Mouse (Mus musculus) left cerebral cortex, postnatal 10 days (tissue): Measurements from ENCODE around the gene Ina. TPM values are rescaled to one million over a fixed set of nuclear protein-coding genes. Genes with fewer than 3 reads are reported as not detected.
"Not testable (repeated sequence)": the region's sequence is repeated elsewhere in the genome, so short reads cannot be mapped to it uniquely, and the experiment has no call there.

Experiments
- DNase-seq, 2 experiments: peaks; one replicate each; pipeline ENCODE4 v3.0.0; 2021 to 2022; ENCODE audit warnings: low spot score in 2 of 2, mixed read lengths in 1 of 2; ENCODE audit errors: extremely low spot score in 1 of 2
- intact Hi-C: fragments of 180-260 bp; cut with DNase I; formaldehyde crosslinking; loops from one replicate; pipeline ENCODE4 v1.15.1; 2025
- total RNA-seq, 2 experiments: library from RNA; stranded (reverse); gene quantifications; 2 replicates each; pipeline ENCODE4 v1.2.3; 2021

Ina gene
- total RNA-seq, 2 experiments from 2014 or later: 180 to 190 TPM

GRCm38 (mm10) chr19:46983352-46983965 lies 31.0 kb upstream of the Ina start:
- DNase-seq: no peak
- intact Hi-C loops: no loop called here

- no peak for DNase-seq
- intact Hi-C loops: no loop called here
Observed at GRCm38 (mm10) chr19:46983966-46984380, 30.5 kb upstream of the Ina start.

- DNase-seq: no peak
- intact Hi-C loops: no loop called here
Observed at GRCm38 (mm10) chr19:46984726-46985622, 29.5 kb upstream of the Ina start.

GRCm38 (mm10) chr19:46987646-46988045 lies 26.9 kb upstream of the Ina start:
- DNase-seq: no peak
- intact Hi-C loops: no loop called here

GRCm38 (mm10) chr19:46988231-46989087 lies 26.0 kb upstream of the Ina start:
- intact Hi-C loops: no loop called here
- DNase-seq: no peak

GRCm38 (mm10) chr19:46989479-46990152 lies 24.9 kb upstream of the Ina start:
- intact Hi-C loops: loop anchor here (2.0 kb wide), 1 partner anchor 113 kb away; no protein-coding TSS in a partner anchor
- no peak for DNase-seq

- intact Hi-C loops: loop anchor here (2.0 kb wide), 1 partner anchor 113 kb away; no protein-coding TSS in a partner anchor
- no peak for DNase-seq
Observed at GRCm38 (mm10) chr19:46990153-46990518, 24.4 kb upstream of the Ina start.

GRCm38 (mm10) chr19:46990625-46991024 lies 23.9 kb upstream of the Ina start:
- not testable (repeated sequence) for DNase-seq
- intact Hi-C loops: loop anchor here (2.0 kb wide), 1 partner anchor 114 kb away; no protein-coding TSS in a partner anchor

GRCm38 (mm10) chr19:46991145-46991544 lies 23.4 kb upstream of the Ina start:
- intact Hi-C loops: loop anchor here (2.0 kb wide), 1 partner anchor 114 kb away; no protein-coding TSS in a partner anchor
- DNase-seq: peak; percentile 77 to 79

GRCm38 (mm10) chr19:46992329-46992728 lies 22.2 kb upstream of the Ina start:
- intact Hi-C loops, DNase-seq: not testable (repeated sequence)

GRCm38 (mm10) chr19:46996095-46996494 lies 18.4 kb upstream of the Ina start:
- intact Hi-C loops: loop anchor here (5.0 kb wide), 1 partner anchor 234 kb away; the partner anchor contains the start of gene Cnnm2
- no peak for DNase-seq

- no peak for DNase-seq
- intact Hi-C loops: loop anchor here (5.0 kb wide), 1 partner anchor 236 kb away; the partner anchor contains the start of gene Cnnm2
Observed at GRCm38 (mm10) chr19:46998168-46998870, 16.2 kb upstream of the Ina start.

- intact Hi-C loops: loop anchor here (5.0 kb wide), 1 partner anchor 237 kb away; the partner anchor contains the start of gene Cnnm2
- no peak for DNase-seq
Observed at GRCm38 (mm10) chr19:46998953-46999352, 15.5 kb upstream of the Ina start.

GRCm38 (mm10) chr19:46999753-47000152 lies 14.7 kb upstream of the Ina start:
- intact Hi-C loops: loop anchor here (5.0 kb wide), 1 partner anchor 237 kb away; the partner anchor contains the start of gene Cnnm2
- no peak for DNase-seq

GRCm38 (mm10) chr19:47000357-47000756 lies 14.1 kb upstream of the Ina start:
- DNase-seq, intact Hi-C loops: not testable (repeated sequence)

GRCm38 (mm10) chr19:47003742-47004511 lies 10.6 kb upstream of the Ina start:
- no peak for DNase-seq
- intact Hi-C loops: no loop called here

GRCm38 (mm10) chr19:47005873-47006272 lies 8.6 kb upstream of the Ina start:
- DNase-seq: no peak
- intact Hi-C loops: no loop called here
